Mouse (Mus musculus) stomach, embryonic 14.5 days (tissue): ENCODE results near the gene Atxn3. TPM values are rescaled to one million over a fixed set of nuclear protein-coding genes. Genes with fewer than 3 reads are reported as not detected.

ENCODE experiments used
- ATAC-seq: fragments of 200-750 bp; cut with Nextera tagmentation; 2 replicates; pipeline ENCODE4 v1.8.0; 2017; ENCODE audit warnings: low read depth, moderate TSS enrichment; ENCODE audit not compliant: insufficient number of reproducible peaks, insufficient read depth, low FRiP score
- H3K27ac ChIP-seq: fragments of 300-500 bp; sonication (generic); 2 replicates; pipeline ENCODE4 v1.5.1; 2014; ENCODE audit warnings: mild to moderate bottlenecking, low read length, moderate library complexity, mixed read lengths
- H3K27me3 ChIP-seq: fragments of 300-500 bp; sonication (generic); 2 replicates; pipeline ENCODE4 v1.6.1; 2014; ENCODE audit warnings: low read length, control low read depth, mixed read lengths; ENCODE audit not compliant: control insufficient read depth, insufficient read depth
- H3K36me3 ChIP-seq: fragments of 300-500 bp; sonication (generic); 2 replicates; pipeline ENCODE4 v1.6.1; 2014; ENCODE audit warnings: mild to moderate bottlenecking, control low read depth, low read length, moderate library complexity, mixed read lengths; ENCODE audit not compliant: control insufficient read depth, insufficient read depth
- H3K4me1 ChIP-seq: fragments of 300-500 bp; sonication (generic); 2 replicates; pipeline ENCODE4 v1.6.1; 2014; ENCODE audit warnings: low read length, control low read depth, mixed read lengths; ENCODE audit not compliant: control insufficient read depth, insufficient read depth
- H3K4me2 ChIP-seq: fragments of 300-500 bp; sonication (generic); replicated peaks from 2 replicates; pipeline ENCODE4 v1.6.1; 2014; ENCODE audit warnings: low read depth, low read length, control low read depth
- H3K4me3 ChIP-seq: fragments of 300-500 bp; sonication (generic); 2 replicates; pipeline ENCODE4 v1.5.1; 2014; ENCODE audit warnings: low read depth, low read length, control low read depth
- H3K9ac ChIP-seq: fragments of 300-500 bp; sonication (generic); replicated peaks from 2 replicates; pipeline ENCODE4 v1.6.1; 2014; ENCODE audit warnings: low read depth, mild to moderate bottlenecking, control low read depth, low read length, moderate library complexity, mixed read lengths
- H3K9me3 ChIP-seq: fragments of 300-500 bp; sonication (generic); 2 replicates; pipeline ENCODE4 v1.6.1; 2016; ENCODE audit warnings: low read depth, low read length, control low read depth; ENCODE audit not compliant: control insufficient read depth
- WGBS: fragments of 180-500 bp; shearing (Covaris S2); extraction: QIAGEN DNeasy Blood & Tissue Kit; methylation state at CpG from one replicate; pipeline ENCODE4 v1.1.7; 2014; 5-methylcytosine and 5-hydroxymethylcytosine counted together
- polyA plus RNA-seq: library from polyadenylated mRNA; unstranded; fragments of >200 nt; fragmentation: Nextera tagmentation; extraction: Ambion mirVana; gene quantifications from 2 replicates; pipeline ENCODE4 v1.2.1, GENCODE M21; 2014

Atxn3 gene
- polyA plus RNA-seq, 1 experiment from 2014 or later, result 15.5 TPM

DNA sequence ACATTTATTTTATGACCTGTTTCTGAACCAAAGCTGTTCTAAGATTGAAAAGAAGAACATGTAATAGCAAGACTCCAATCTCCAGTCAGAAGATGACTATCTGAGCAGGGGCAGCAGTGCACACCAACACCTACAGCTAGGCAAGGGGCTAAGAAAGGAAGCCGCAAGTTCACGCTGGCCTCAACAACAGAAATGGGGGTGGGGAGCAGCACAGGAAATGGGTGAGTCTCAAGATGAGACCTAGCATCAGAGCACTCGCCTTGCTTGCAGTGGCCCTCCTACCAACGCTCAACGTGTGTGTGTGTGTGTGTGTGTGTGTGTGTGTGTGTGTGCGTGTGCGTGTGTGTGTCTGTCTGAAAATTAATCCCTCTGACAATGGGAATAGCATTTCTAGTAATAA, 60.9 kb downstream of the Atxn3 start:
- H3K27me3 ChIP-seq, result no peaks in the 10 kb centered on the region
- H3K4me1 ChIP-seq, result no peaks in the 10 kb centered on the region
- no peak for ATAC-seq
- no peak overlapping the region for H3K27ac ChIP-seq
- no peaks in the 10 kb centered on the region for H3K9me3 ChIP-seq
- 78% methylated on average over 7 of the region's 7 CpGs for WGBS
- H3K4me3 ChIP-seq, result no peak overlapping the region
- peaks cover 19% of the 10 kb centered on the region for H3K36me3 ChIP-seq
- no peak overlapping the region for H3K4me2 ChIP-seq
- H3K9ac ChIP-seq, result no peak overlapping the region

DNA sequence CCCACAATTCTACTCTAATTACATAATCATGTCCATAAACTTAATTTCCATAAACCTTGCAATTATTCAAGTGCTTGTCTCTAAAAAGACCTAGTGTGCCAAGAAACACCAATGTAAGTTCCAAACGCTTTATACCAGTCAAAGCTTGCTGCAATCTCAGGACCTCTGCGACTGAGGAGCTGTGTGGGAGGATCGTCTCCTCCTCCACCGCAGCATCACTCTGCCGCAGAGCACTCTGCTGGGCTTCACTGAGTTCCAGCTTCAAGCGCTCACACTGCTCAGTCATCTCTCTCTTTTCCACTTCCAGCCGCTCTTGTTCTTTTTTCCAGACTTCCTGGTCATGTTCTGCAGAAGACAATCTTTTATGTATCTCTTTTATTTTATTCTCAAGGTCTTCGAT, 64.8 kb downstream of the Atxn3 start:
- Histone ChIP-seq H3K27me3 (no peaks in the 10 kb centered on the region), H3K9ac (no peak overlapping the region), H3K4me2 (no peak overlapping the region), H3K9me3 (no peaks in the 10 kb centered on the region), H3K4me3 (no peak overlapping the region), H3K4me1 (no peaks in the 10 kb centered on the region), H3K27ac (no peak overlapping the region), H3K36me3 (peaks cover 18% of the 10 kb centered on the region)
- WGBS, result 85% methylated on average over 8 of the region's 8 CpGs
- ATAC-seq, result no peak

DNA sequence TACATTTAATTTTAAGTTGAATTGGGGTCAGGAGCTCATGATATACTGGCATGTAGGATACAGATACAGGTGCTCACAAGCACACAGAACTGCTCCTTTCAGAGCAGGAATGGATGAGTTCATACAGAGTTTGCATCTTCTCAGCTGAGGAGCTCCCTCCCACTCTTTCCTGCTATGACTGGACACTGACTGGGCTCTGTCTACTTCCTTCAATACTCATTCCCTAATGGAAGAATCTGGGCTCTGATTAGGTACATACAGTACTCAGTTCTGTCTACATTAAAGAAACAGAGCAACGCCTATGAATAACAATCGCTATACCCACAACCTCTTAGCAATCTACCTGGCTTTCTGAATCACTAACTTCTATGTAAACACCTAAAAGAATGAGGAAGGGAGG, 65.2 kb downstream of the Atxn3 start:
- Histone ChIP-seq H3K36me3 (peaks cover 18% of the 10 kb centered on the region), H3K27me3 (no peaks in the 10 kb centered on the region), H3K4me2 (no peak overlapping the region), H3K9me3 (no peaks in the 10 kb centered on the region), H3K9ac (no peak overlapping the region), H3K4me1 (no peaks in the 10 kb centered on the region), H3K27ac (no peak overlapping the region), H3K4me3 (no peak overlapping the region)
- ATAC-seq, result no peak
- 94% methylated on average over 2 of the region's 2 CpGs for WGBS

DNA sequence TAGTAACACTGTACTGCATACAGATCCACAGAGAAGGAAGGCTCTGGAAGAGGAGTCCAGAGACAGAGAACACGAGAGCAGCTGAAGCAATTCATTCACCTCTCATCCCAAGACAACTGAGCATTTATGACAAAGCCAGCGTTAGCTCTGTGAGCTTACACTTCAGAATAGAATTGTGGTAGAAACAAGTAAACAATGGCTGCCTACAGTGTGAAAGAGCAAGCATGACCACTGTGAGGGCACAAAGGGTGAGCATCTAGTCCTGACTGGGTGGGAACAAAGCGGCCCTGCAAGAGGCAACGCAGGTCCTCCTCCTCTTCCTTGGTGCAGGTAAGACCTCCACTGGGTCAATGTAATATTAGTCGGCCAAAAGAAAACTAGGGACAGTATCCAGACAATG, 67.0 kb downstream of the Atxn3 start:
- ATAC-seq, result no peak
- peaks cover 17% of the 10 kb centered on the region for H3K36me3 ChIP-seq
- WGBS, result 91% methylated on average over 5 of the region's 5 CpGs
- H3K4me3 ChIP-seq, result no peak overlapping the region
- no peaks in the 10 kb centered on the region for H3K4me1 ChIP-seq
- H3K4me2 ChIP-seq, result no peak overlapping the region
- no peaks in the 10 kb centered on the region for H3K27me3 ChIP-seq
- no peaks in the 10 kb centered on the region for H3K9me3 ChIP-seq
- no peak overlapping the region for H3K9ac ChIP-seq
- no peak overlapping the region for H3K27ac ChIP-seq

DNA sequence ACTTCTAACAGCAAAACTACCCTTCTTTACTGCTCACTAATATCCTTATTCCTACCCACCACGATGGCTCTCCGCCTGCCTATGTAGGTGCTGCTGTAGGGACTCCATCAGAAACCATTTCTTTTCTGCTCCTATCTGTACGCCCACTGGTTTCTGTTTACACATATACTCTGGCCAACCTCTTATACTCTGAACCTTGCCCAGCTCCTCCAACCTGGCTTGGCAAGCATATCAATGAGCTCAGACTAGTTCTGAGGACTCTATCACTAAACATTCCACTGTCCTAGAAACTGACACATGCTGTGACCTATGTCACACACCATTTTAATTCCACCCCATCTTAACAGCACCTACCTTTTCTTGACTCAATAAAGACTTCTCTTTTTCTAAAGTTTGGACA, 68.7 kb downstream of the Atxn3 start:
- H3K9me3 ChIP-seq, result no peaks in the 10 kb centered on the region
- ATAC-seq, result peak; percentile 49; the same call in 1 of the 2 replicates
- no peak overlapping the region for H3K4me2 ChIP-seq
- WGBS, result 89% methylated on average over 3 of the region's 3 CpGs
- H3K27ac ChIP-seq, result no peak overlapping the region
- no peak overlapping the region for H3K4me3 ChIP-seq
- H3K27me3 ChIP-seq, result no peaks in the 10 kb centered on the region
- H3K36me3 ChIP-seq, result peaks cover 31% of the 10 kb centered on the region
- H3K9ac ChIP-seq, result no peak overlapping the region
- H3K4me1 ChIP-seq, result no peaks in the 10 kb centered on the region

DNA sequence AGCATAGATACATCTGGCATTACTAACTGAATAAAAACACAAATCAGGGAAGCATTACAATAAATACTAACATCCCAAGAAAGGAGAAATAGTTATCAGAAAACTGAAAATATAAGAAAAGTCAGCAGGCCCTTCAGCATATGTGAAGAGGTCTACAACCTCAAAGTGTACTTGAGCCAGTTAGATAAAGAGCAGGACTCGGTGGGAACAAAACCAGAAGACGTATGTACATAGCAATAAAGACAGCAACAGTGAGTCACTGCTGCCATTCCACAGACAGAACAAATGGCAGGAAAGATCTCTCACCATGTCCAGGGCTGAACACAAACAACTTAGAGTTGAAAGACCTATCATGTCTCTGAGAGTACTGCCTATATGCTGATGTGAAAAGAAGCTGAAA, 69.7 kb downstream of the Atxn3 start:
- Histone ChIP-seq H3K27me3 (no peaks in the 10 kb centered on the region), H3K9ac (no peak overlapping the region), H3K36me3 (peaks cover 38% of the 10 kb centered on the region), H3K4me3 (no peak overlapping the region), H3K4me1 (no peaks in the 10 kb centered on the region), H3K27ac (no peak overlapping the region), H3K9me3 (no peaks in the 10 kb centered on the region), H3K4me2 (no peak overlapping the region)
- ATAC-seq, result no peak
- 78% methylated on average over 2 of the region's 2 CpGs for whole genome bisulfite sequencing

DNA sequence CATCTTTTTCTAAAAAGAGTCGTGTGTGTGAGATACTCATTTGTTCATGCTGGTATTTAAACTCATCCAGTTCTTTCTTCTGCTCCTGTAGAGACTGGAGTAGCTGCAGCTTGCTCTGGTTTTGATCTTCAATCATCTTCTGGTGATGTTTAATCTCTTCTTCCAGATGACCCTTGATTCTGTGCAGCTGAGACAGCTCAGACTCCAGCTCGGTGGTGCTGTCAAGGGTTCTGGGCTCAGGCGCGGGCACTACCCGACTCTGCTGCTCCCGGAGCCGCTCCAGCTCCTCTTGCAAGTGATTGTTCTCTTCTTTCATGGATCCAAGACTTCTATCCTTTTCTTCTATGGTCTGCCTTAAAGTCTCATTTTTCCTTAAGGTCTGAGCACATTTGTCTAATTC, 73.1 kb downstream of the Atxn3 start:
- Histone ChIP-seq H3K36me3 (peaks cover 29% of the 10 kb centered on the region), H3K4me1 (no peaks in the 10 kb centered on the region), H3K9me3 (no peaks in the 10 kb centered on the region), H3K4me2 (no peak overlapping the region), H3K9ac (no peak overlapping the region), H3K4me3 (no peak overlapping the region), H3K27ac (no peak overlapping the region), H3K27me3 (no peaks in the 10 kb centered on the region)
- no peak for ATAC-seq
- 91% methylated on average over 7 of the region's 7 CpGs for WGBS

DNA sequence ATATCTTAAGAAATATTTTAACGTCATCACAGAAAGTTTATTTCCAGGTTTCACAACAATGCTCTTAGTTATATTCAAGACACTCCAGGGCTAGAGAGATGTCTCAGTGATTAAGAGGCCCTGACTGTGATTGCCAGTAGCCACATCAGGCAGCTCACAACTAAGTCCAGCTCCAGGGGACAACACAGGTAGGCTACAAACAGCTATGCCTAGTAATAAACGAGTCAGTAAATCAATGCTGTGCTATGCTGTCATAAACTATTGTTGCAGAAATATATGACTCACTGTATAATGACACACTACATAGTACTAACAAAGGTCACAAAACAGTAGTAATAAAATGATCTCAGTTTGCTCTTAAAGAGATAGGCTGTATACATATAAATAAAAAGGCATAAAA, 81.7 kb downstream of the Atxn3 start:
- no peaks in the 10 kb centered on the region for H3K4me1 ChIP-seq
- no peak overlapping the region for H3K4me2 ChIP-seq
- H3K36me3 ChIP-seq, result peaks cover 30% of the 10 kb centered on the region
- WGBS, result 87% methylated on average over 2 of the region's 2 CpGs
- H3K27ac ChIP-seq, result no peak overlapping the region
- ATAC-seq, result no peak
- no peak overlapping the region for H3K4me3 ChIP-seq
- H3K27me3 ChIP-seq, result no peaks in the 10 kb centered on the region
- no peaks in the 10 kb centered on the region for H3K9me3 ChIP-seq
- no peak overlapping the region for H3K9ac ChIP-seq

DNA sequence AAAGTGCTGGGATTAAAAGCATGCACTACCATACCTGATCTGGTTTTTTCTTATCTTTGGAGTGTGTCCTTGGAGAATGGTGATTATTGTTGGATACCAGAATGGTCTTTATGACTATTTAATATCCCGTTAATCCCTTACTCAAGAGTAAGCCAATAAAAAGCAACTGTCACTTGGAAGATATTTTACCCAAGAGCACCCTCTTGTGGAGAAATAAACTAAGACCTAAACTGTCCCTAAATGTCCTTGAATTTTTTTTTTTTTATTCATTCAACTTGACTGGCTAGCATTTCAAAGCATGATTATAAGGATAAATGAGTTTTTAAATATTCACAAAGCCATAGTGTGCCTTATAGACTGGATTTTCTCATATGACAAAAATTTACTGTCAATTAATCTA, 82.9 kb downstream of the Atxn3 start:
- no peak for ATAC-seq
- Histone ChIP-seq H3K9me3 (no peaks in the 10 kb centered on the region), H3K4me2 (no peak overlapping the region), H3K4me1 (no peaks in the 10 kb centered on the region), H3K4me3 (no peak overlapping the region), H3K27me3 (no peaks in the 10 kb centered on the region), H3K27ac (no peak overlapping the region), H3K36me3 (peaks cover 34% of the 10 kb centered on the region), H3K9ac (no peak overlapping the region)
- 75% methylated on average over 1 of the region's 1 CpGs for WGBS
